Mouse (Mus musculus) layer of hippocampus, adult 18-20 months (tissue): Measurements from ENCODE around the gene Naip2. TPM values are rescaled to one million over a fixed set of nuclear protein-coding genes. Genes with fewer than 3 reads are reported as not detected.

ENCODE experiments used
- DNase-seq, 2 experiments: peaks; one replicate each; pipeline ENCODE4 v3.0.0; 2022; ENCODE audit warnings: low spot score in 2 of 2
- total RNA-seq, 2 experiments: library from RNA; stranded (reverse); gene quantifications; 2 replicates each; pipeline ENCODE4 v1.2.3; 2021

The Naip2 gene
- total RNA-seq, 2 experiments from 2014 or later: 0.48 to 0.59 TPM

- peak in 1 of 2 experiments; percentile 37 for DNase-seq
Measured at GRCm38 (mm10) chr13:100112218-100112972, 89.5 kb downstream of the Naip2 start.

- DNase-seq: peak; percentile 63 to 82
Measured at GRCm38 (mm10) chr13:100107652-100108472, 94.0 kb downstream of the Naip2 start, which contains the start of gene Serf1. Serf1 (plus strand) TSS chr13:100108012.

DNA sequence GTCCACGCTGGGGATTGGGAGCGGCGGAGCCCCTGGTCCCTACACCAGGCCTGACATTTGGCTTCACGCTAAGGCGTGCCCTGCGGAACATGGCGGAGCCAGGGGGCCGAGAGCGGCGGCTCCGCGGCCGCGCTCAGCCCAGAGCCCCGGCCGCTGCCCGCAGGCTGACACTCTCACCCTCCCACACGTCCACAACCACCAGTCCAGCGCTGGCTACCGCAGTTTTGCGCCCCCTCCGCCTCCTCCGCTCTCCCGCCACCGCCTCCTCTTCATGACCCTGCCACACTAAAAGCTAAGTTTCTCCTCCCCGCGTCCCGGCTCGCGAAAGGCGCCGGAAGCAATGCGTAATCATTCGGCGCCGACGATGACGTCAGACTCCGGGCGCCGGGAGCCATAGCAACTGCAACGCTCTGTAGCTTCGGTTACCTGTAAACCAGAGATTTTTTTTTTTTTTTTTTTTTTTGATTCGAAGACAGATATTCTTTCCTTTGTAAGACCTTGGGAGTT, 98.1 kb downstream of the Naip2 start, which contains the start of gene Bdp1:
TSS of gene Bdp1 (minus strand) at position 323 of the 507 bp plus-strand sequence.
- peak; percentile 88 to 97 for DNase-seq

DNA sequence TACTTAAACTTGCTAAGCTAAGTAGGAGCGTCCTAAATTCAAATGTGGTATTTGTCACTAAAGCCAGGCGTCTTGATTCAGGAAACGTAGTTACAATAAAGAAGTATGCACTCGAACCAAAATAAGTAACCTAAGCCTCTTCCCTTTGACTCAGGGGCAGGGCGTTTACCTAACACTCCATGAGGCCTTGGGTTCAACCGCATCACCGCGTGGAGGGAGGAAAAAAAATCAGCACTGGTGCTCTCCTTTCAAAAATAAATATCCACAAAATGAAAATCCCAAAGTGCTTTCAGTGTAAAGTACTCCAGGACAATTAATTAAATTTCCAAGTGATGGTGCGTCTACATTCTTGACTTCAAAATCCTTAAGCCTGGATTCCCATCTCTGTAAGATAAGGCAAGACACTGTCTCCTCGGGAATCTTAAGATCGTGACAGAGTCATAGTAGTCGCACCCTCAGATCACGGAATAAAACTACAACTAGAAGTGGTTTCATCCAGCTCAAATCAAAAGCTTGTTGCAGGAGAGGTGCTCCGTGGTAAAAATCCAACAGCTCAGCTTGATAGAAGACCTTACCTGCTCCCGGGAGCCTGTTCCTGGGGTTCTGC, 98.7 kb downstream of the Naip2 start:
- DNase-seq: no peak

DNA sequence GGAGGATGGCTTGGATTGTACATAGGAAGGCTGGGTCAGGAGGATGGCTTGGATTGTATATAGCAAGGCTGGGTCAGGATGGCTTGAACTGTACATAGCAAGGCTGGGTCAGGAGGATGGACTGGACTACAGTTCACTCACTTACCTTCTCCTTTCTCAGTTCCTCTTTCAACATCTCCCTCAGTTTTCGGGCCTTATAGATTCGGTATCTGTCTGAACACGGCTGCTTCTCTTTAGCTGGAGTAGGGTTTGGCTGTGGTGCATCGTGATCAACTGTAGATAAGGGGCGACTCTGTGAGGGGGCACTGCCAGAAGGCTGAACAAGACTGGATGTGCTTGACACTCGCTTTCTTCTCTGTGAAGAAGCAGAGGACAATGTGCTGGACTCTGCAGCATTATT, 103.1 kb downstream of the Naip2 start:
- DNase-seq: no peak

Other genes with a start within 250 kb of the Naip2 start
- 10 to 100 TPM; 25.2 to 30.6 TPM for gene Mccc2, start 186.5 kb downstream of the Naip2 start, total RNA-seq
- 10 to 100 TPM; 30.5 to 41.7 TPM for gene Bdp1, start 98.0 kb downstream of the Naip2 start, total RNA-seq
- gene Serf1, start 94.1 kb downstream of the Naip2 start, total RNA-seq: 10 to 100 TPM; 11.5 to 14.9 TPM
- 10 to 100 TPM; 33.6 to 42.6 TPM for gene Smn1, start 77.2 kb downstream of the Naip2 start, total RNA-seq
- gene Naip5, start 44.2 kb upstream of the Naip2 start, total RNA-seq: under 1 TPM; 0.23 to 0.42 TPM
- under 1 TPM; 0.20 to 0.22 TPM for gene Naip6, start 115.6 kb upstream of the Naip2 start, total RNA-seq